Mouse (Mus musculus): ENCODE measurements around the gene Slc6a18. TPM values are rescaled to one million over a fixed set of nuclear protein-coding genes. Genes with fewer than 3 reads are reported as not detected.

The Slc6a18 gene
- not detected in 2 replicates for polyA plus RNA-seq (2012; rRNA removed)

DNA sequence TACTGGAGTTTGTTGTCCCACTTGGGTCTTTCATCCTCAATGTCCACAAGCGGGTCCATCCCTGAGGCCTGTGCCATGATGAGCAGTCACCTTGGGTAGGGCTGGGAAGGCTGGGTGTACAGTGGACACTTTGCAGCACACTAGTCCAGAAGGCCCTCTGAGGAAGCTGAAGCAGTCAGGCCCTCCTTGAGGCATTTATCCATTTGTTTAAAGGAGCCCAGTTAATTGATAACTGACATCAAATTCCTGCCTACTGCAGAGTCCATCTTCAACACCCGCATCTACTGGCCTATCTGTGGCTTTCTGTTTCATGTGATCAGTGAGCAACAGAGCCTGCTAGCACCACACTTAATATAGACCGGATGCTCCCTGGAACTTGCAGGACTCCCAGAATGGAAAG is at the start of gene Slc6a18:
TSS of gene Slc6a18 (minus strand) at position 171 of the 400 bp plus-strand sequence.

GRCm38 (mm10) chr13:73704694-73705325 is 27.0 kb upstream of the Slc6a18 start, which contains the start of gene Slc6a19:
Gene Slc6a19, minus strand, starts transcription at chr13:73704865.

GRCm38 (mm10) chr13:73626745-73627549 is 50.9 kb downstream of the Slc6a18 start, which contains the start of gene Tert:
Gene Tert, plus strand, starts transcription at chr13:73626911.

Other genes with a start within 250 kb of the Slc6a18 start
- 54.4 and 63.1 TPM in 2 replicates for gene Lpcat1, start 210.8 kb downstream of the Slc6a18 start, polyA plus RNA-seq (2012; rRNA removed)
- 0.63 and 0.68 TPM in 2 replicates for gene Slc6a3, start 141.3 kb downstream of the Slc6a18 start, polyA plus RNA-seq (2012; rRNA removed)
- 50.3 and 58.2 TPM in 2 replicates for gene Clptm1l, start 74.0 kb downstream of the Slc6a18 start, polyA plus RNA-seq (2012; rRNA removed)
- 1.5 and 2.0 TPM in 2 replicates for gene Tert, start 51.1 kb downstream of the Slc6a18 start, polyA plus RNA-seq (2012; rRNA removed)
- gene Slc6a19, start 26.8 kb upstream of the Slc6a18 start, polyA plus RNA-seq (2012; rRNA removed), result 0.76 and 1.1 TPM in 2 replicates
- gene Slc12a7, start 55.1 kb upstream of the Slc6a18 start, polyA plus RNA-seq (2012; rRNA removed), result 8.1 and 10.1 TPM in 2 replicates
- gene Nkd2, start 169.6 kb upstream of the Slc6a18 start, polyA plus RNA-seq (2012; rRNA removed), result 0.12 and 0.20 TPM in 2 replicates

All from liver, embryonic 14 days (tissue).